Mouse (Mus musculus): ENCODE results near the gene Senp1.

The Senp1 gene

DNA sequence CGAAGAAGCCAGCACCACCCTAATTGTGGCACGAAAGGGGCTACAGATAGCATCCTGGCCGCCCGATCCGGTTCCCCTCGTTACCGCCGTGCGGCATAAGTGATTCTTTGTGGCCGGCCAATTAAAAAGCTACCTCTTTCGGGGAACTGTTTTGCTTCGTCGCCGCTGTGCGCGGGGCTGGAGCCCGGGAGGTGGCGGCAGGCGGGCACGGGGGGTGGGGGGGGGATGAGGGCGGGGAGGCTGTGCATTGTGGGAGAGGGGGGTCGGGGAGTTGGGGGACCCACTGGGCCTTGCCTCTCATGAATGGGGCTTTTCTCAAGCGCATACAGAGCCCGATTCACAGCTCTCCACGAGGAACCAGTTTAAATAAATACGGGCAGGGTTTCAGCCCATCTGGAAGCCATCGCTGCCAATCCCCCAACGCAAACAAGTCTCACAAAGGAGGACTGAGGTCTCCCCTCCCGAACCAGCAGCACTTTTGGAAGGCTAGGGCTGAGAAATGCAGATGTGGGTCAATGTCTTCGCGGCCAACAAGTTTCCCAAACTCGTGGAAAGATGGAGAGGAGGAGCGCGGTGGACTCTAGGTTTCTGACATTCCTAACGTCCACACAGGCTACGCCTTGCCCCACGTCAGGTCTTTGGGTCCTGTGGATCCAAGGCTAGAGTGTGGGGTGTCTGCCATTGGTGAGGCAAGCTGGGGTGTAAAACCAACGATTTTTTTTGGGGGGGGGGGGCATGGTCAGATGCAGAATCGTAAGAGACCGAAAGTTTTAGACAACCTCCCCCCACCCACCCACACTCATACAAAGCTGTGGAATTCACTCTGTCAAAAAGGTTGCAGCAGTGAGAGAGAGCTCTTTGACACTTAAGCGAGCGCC, 91.2 kb downstream of the Senp1 start:
- no peak for DNase-seq (ENCODE audit: low spot score)

DNA sequence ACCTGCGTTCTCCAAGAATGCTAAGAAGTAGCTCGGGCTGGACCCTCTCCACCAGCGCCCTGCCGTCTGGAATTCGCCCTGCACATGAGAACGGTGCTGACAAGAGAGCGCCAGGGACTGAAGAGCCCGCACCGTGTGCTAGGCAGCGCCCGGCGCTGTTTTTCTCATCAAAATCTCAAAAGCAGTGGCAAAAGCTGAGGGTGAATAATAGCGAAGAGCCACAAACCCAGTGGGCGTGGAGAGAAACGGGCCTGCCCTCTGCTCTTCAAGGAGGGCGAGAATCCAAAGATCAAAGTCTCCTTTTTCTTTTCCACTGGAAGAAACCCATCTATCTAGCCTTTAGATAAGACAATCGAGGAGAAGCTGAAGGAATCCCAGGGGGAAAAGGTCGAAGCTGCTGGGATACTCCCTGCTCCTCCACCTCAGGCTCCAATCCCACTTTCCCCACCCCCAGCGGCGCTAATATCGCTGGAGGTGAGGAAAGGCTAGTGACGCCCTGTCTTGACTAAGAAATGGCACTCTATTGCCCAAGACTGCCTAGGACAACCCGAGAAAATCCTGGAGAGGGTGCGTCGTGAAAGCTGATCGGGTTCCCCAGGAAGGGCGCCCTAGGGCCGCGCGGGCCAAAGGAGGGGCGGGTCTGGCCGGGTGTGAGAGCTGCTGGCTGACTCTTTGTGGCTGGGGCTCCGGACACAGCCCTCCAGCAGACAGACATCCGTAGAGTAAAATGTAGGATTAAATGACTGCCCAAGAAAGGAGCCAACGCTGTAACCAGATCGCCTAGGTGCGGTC, 92.0 kb downstream of the Senp1 start:
- DNase-seq (ENCODE audit: low spot score): no peak

DNA sequence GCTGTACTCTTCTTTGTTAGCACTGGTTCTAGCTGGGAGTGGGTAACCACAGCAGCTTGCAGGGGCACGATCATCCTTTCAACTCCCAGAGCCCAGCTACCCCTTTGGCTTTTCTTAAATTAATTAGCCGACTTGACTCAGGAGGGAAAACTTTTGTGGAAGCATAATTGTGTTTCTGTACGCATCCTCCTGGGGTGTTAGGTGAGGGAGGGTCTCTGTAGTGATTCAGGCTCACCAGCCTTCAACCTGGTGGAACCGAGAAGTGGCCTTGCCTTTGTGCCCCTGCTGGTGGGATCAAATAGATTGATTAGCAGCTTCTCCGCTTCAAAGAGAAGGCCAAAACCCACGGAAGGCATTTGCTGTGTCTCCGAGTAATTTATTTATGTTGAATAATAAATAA, 93.6 kb downstream of the Senp1 start:
- no peak for DNase-seq (ENCODE audit: low spot score)

DNA sequence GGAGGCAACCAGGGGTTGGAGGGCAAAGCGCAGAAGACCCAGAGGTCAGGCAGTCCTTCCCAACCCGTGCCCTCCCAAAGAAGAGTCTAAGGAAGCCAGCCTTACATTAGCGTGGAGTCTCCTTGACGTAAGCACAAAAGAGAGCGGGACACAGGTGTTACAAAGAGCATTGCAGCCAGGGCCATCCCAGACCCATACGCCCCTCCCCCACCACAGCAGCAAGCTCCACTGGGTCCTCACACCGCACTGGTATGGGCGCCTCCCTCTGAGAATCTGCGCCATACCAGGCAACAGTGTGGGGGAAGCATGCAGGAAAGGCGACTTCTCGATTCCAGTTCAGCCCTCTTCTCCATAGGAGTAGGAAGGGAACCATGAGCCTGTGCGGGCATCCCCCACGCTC, 94.0 kb downstream of the Senp1 start:
- no peak for DNase-seq (ENCODE audit: low spot score)

DNA sequence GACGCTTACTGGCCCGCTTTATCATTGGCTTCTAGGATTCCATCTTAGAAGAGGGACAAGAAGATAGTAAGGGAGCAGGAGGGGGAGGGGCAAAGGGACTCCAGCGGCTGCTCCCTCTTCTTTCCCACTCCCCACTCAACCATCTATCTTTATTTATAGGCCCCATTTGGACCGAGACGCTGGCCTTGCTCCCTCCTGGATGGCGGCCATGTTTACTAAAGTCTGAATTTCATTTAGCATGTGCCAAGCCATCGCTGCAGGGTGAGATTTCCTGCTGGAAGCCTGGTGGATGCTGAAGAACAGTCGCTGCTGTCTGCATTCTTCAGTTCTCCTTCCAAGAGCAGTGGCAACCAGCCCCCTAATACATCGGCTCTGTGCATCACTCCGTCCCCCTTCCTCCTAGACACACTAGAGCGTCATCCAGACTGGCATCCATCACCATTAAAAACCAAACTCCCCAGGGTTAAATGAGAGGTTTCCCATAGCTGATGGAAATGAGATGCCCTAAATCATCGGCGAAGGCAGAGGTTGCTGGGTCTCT, 96.8 kb downstream of the Senp1 start:
- DNase-seq (ENCODE audit: low spot score): no peak

DNA sequence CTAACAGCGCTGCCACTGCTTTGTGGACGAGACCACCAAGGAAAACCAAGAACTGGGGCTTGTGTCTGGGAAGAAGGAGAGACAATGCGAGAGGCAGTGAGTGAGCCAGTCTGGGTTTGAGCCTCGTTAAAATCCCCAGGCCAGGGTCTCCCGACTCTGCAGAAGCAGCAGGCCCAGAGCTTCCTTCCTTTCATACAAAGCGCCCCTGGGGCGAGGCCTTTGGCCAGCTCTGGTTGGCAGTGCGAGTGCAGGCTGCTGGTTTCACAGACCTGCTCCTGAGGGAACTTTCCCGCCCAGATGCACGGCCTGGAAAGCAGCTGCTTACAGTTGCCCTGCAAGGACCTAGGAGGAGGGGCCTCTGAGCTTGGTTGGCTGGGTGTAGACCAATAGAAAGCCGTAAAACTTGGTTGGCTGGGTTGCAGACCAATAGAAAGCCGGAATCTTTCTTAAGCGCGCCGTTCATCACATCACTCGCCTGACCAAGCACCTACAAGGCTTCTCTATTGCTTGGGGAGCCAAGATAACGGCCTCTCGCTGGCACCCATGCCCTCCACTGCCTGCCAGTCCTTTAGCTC, 100.7 kb downstream of the Senp1 start:
- DNase-seq (ENCODE audit: low spot score): peak; percentile 38

DNA sequence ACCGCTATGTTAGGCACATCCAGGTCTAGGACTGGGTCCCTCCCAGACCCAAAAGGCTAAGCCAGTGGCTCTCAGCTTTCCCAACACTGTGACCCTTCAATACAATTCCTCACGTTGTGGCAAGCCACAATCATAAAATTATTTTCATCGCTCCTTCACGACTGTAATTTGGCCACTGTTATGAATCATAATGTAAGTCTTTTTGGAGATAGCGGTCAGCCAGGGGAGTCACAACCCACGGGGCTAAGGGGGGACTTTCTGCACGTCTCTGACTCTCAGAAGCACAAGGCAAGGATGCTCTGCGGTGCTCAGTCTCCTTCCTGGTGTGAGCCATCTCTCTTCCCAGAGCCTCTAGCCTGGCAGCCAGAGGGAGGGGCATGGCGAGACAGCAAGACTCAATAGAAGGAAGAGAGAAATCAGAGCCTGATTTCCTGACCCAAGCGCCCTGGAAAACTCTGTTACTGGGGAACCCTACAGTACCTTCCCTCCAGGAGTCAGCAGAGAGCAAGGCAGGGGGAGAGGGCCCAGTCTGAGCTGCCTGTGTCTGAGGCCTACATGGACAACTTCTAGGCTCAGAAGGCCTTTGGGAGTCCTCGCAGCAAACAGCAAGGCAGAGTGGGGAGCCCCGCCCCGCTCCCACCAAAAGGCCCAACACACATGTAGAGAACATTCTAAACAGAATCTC, 101.4 kb downstream of the Senp1 start:
- no peak for DNase-seq (ENCODE audit: low spot score)

DNA sequence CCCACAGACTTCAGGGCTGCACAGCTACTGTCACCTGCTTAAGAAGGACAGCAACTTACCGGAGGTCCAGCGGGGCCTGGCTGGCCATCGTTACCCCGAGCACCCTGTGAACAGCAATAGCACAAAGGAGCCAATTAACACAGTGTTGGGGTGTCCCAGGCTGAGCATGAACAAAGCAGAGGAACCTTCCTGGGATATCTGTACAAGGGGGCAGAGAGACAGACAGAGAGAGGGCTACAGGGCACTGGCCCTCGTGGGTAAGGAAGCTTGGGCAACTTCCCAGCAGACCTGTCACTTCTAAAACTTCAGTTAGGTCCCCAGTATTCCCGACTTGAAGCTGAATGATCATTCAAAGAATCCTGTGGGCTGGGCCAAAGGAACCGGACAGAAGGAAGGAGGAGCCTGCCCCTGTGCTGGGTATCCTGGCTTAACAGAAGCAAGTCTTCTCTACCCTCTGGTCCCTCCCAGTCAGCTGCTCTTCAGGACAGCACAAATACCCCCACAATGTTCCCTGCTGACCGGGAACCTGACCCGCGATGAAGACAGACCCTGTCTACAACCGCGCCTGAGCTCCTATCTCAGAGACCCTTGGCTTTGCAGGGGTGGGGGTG, 102.2 kb downstream of the Senp1 start:
- DNase-seq (ENCODE audit: low spot score): no peak

DNA sequence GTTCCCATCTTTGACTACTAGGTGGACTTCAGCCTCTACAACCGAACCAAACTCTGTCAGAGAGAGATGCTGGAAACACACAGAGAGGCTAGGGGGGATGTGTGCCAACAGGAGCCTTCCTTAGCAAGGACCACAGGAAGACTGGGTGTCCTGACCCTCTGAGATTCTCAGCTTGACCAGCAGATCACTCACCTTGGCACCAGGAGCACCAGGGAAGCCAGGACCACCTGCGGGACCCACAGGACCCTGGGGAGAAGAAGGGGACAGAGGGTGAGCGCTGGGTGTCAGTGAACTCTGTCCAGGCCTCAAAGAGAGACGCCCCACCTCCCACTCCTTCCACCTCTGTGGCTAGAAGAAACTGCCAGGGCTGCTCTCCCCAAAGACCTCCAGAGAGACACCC, 102.8 kb downstream of the Senp1 start:
- no peak for DNase-seq (ENCODE audit: low spot score)

DNA sequence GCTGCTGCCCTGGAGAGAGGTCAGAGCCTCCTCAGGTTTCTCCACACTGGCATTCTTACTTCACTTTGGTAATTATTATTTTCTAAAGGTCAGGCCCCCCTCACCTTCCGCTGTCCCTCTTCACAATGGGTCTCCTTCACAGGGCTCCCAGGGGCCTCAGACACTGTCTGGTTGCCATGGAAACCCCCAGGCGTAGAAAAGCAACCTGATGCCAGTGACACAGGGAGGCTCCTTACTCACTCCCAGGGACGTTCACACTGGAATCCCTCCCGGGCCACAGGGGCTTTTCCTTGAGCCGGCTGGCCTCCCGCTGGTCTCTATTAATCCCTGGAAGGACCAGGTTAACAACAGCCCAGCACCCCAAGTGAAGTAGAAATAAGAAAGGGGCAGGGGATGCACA, 103.4 kb downstream of the Senp1 start:
- no peak for DNase-seq (ENCODE audit: low spot score)

DNA sequence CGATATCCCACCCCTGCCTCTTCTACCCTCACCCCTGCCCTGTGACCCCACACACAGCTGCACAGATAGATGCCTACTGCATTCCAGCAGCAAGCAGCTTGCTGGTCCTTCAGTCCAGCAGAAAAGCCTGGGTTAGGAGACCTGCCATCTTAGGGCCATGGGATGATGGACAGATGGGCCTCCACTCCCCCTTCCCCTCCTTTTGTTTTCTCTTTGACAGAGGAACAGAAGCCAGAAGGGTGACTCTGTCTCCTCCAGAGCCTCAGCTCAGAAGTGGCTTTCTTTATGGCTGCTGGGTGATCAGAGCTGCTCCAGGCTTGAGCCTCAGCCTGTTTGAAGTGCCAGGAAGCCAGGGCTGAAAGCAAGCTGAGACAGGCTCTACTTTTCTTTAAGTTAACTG, 104.0 kb downstream of the Senp1 start:
- DNase-seq (ENCODE audit: low spot score): no peak
